Mouse (Mus musculus) cerebellum, adult (tissue): ENCODE measurements around the gene Ipo11.
"Not testable (repeated sequence)": the region's sequence is repeated elsewhere in the genome, so short reads cannot be mapped to it uniquely, and the experiment has no call there.

Source experiments
- ATAC-seq: cut with Nextera tagmentation; 2 replicates; pipeline ENCODE4 v1.9.2; 2017; ENCODE audit warnings: mild to moderate bottlenecking, moderate library complexity, mixed read lengths; ENCODE audit not compliant: insufficient number of reproducible peaks, low FRiP score, low TSS enrichment

Gene Ipo11

GRCm38 (mm10) chr13:106907273-106907672 lies 29.5 kb downstream of the Ipo11 start:
- ATAC-seq, result peak; percentile 82

DNA sequence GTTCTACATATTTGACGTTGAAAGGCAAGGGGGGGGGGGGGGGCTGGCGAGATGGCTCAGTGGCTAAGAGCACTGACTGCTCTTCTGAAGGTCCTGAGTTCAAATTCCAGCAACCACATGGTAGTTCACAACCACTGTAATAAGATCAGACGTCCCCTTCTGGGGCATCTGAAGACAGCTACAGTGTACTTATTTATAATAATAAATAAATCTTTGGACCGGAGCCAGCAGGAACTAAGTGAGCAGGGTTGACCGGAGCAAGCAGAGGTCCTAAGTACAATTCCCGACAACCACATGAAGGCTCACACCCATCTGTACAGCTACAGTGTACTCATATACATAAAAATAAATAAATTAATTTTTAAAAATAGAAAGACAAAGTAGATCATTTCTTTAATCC lies 31.6 kb downstream of the Ipo11 start:
- not testable (repeated sequence) for ATAC-seq

DNA sequence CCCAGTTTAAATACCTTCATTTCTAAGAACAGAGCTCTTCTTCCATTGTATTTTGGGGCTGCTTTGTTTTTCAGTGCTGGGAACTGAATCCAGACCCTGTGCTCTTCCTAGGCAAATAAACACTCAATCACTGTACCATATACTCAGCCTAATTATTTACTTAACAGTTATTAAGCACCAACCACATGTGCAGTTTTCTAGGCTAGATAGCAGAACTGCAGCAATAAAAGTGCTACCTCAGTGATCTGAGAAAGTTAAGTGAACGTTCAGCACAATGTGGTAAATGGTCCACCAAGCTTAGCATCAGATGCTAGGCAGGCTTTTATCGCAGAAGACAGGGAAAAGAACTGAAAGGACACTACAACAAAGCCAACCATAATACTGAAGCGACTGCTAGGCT lies 32.1 kb downstream of the Ipo11 start:
- no peak for ATAC-seq

- no peak for ATAC-seq
These were observed 42.5 kb downstream of the Ipo11 start for GRCm38 (mm10) chr13:106894284-106894683.

GRCm38 (mm10) chr13:106893701-106894100 lies 43.1 kb downstream of the Ipo11 start:
- no peak for ATAC-seq

DNA sequence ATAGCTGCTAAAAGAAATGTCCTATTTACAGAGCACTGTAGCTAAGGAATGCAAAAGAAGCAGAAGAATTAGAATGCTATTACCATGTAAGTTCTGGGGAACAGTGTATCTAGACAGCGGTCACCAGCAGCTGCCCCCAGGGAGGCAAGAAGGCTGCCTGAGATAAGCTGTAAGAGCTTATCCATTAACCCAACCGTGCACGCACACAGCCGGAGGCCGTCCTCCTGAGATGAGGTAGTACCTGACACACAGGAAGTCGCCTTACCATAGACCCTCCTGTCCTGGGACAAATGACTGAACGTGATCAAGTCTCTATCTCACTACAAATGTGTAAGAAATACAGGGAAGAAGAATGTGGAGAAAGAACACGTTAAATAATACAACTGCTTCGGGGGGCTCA lies 43.6 kb downstream of the Ipo11 start:
- ATAC-seq, result no peak

DNA sequence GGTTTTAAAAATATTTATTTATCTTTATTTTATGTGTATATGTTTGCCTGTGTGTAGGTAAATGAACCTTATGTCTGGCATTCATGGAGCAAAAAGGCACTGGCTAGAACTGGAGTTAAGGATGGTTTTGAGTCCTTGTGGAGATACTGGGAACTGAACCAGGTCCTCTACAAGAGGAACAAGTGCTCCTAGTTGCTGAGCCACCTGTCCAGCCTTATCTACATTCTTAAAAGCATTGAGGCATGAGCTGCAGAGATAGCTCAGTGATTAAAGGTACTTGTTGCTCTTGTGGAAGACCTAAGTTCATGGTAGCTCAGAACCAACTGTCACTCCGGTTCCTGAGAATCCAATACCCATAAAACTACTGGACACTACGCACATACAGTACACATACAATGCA lies 49.4 kb downstream of the Ipo11 start:
- no peak for ATAC-seq

GRCm38 (mm10) chr13:106884249-106884648 lies 52.5 kb downstream of the Ipo11 start:
- ATAC-seq, result no peak

DNA sequence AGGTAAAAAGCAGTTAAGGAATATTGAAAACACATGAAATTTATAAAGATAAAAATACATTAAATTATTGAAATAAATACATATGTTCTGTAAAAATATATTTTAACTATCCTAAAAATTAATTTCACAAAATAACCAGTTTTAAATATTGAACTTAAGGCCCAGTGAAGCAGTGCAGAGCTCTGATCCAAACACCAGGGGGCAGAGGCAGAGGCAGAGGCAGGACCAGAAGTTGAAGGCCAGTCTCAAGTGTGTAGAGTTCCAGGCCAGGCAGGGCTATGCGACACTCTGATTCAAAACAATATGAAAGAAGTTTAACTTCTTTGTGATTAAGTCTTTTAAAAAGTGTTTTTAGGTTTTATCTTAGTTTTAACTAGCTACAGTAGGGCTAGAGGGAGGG lies 60.5 kb downstream of the Ipo11 start:
- ATAC-seq, result no peak

GRCm38 (mm10) chr13:106865547-106865946 lies 71.2 kb downstream of the Ipo11 start:
- ATAC-seq, result no peak

- no peak for ATAC-seq
These were observed 78.0 kb downstream of the Ipo11 start for GRCm38 (mm10) chr13:106858779-106859178.

DNA sequence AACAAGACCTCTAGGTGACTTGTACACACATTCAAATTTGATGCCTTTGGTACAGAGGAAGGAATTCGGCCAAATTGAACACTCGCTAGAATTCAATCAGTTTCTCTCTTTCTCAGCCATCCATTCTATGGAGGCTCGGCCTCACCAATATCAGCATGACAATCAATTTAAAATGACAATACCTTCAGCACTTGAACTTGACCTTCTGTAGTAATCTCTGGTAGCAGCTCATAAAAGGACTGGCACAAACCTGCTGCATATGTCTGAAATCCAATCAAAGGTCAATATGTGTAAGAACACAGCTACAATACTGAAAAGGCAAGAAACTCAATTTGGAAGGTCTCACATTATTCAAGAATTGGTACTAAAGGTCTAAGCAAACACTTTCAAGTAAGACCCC lies 80.2 kb downstream of the Ipo11 start:
- no peak for ATAC-seq

- no peak for ATAC-seq
These were observed 89.2 kb downstream of the Ipo11 start for GRCm38 (mm10) chr13:106847534-106847933.

DNA sequence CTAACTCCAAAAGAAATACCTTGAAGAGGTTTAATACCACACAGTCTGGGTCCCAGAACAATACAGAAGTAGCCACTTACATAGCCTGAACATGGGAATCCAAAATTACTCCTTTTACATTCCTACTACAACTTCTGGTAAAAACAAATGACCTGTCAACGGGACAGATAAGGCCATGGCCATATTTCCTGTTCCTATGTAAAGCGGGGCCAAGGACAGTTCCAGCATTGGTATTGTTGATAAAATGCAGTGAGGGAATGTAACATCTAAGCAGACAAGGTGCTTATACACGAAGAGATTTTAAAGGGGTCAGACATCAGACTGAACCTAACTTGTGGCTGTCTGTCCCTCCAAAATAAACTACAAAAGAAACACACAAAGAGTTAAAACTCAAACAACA lies 91.8 kb downstream of the Ipo11 start:
- no peak for ATAC-seq

GRCm38 (mm10) chr13:106842542-106842941 lies 94.2 kb downstream of the Ipo11 start:
- no peak for ATAC-seq

- no peak for ATAC-seq
These were observed 98.0 kb downstream of the Ipo11 start for GRCm38 (mm10) chr13:106838778-106839177.

- no peak for ATAC-seq
These were observed 100.3 kb downstream of the Ipo11 start for GRCm38 (mm10) chr13:106836527-106836879.

- no peak for ATAC-seq
These were observed 100.8 kb downstream of the Ipo11 start for GRCm38 (mm10) chr13:106835844-106836526.

- ATAC-seq, result no peak
These were observed 106.7 kb downstream of the Ipo11 start for GRCm38 (mm10) chr13:106830029-106830428.

DNA sequence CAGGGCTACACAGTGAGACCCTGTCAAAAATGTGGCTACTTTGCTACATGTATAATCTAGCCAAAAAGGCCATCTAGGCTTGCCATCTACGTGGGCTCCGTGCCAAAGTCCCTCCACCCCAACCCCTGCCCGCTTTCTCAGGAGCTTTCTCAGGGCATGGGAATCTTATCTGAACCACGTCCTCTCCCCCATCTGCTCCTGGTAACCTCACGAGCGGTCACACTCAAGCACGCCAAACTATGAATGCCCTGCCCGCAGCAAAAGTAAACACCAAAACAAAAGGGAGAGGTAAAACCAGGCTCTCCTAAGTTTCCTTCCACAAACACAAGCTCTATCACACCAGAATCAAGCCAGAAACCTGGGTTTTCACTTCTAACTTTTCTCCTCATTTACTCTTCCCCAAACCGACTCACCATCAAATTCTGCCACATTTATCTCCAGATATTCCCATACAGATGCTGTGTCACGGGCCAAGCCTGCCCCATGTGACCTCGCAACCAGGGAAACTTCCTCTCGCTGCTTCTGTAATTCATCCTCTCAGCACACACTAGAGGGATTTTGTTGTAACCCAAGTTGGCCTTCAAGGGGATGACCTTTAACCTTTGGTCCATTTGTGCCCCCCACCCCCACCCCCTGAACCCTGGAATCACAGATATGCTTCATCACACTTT lies 107.3 kb downstream of the Ipo11 start:
- ATAC-seq, result no peak

DNA sequence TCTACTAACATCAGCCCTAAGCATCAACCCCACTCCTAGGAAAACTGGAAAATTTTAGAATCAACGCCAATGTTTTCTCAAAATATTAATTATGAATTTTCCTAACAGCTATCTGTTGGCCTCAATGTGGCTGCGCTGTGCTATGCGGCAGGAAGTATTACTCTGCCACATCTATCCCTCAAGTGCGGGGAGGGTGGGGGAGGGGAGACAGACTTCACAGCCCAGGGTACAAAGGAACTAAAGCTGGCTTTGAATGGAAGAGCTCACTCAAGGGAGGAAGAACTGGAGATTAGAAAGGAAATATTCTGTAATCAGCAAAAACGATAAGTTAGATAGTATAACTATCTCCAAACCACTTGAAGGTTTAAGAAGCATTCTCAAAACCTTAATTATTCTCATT lies 111.1 kb downstream of the Ipo11 start:
- no peak for ATAC-seq

DNA sequence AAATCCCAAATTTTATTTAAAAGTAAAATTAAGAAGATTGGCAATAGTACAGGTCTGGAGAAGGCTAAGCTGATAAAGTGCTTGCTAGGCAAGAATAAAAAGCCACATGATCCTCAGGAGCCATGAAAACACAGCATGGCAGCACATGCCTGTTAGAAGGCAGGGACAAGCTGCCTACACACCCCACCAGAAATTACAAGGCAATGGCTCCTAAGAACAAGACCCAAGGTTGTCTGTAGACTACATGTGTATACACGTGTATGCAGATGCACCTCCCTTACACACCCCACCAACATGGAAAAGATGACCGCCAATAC lies 112.9 kb downstream of the Ipo11 start:
- no peak for ATAC-seq
